Mouse (Mus musculus) cerebellum, adult 9-10 months (tissue): Measurements from ENCODE around the gene Sst.
"Not testable (repeated sequence)": the region's sequence is repeated elsewhere in the genome, so short reads cannot be mapped to it uniquely, and the experiment has no call there.

ENCODE experiments used
- DNase-seq: peaks from one replicate; pipeline ENCODE4 v3.0.0; 2022

Gene Sst

GRCm38 (mm10) chr16:23890636-23891035, at the start of gene Sst:
Gene Sst (minus strand): TSS chr16:23890958.
- no peak for DNase-seq

- no peak for DNase-seq
Observed at GRCm38 (mm10) chr16:23934397-23934796, 43.6 kb upstream of the Sst start.

- DNase-seq = no peak
Observed at GRCm38 (mm10) chr16:23932294-23932693, 41.5 kb upstream of the Sst start, which contains the start of gene Rtp2. Gene Rtp2 (minus strand): TSS chr16:23932394.

GRCm38 (mm10) chr16:23931275-23931674, 40.5 kb upstream of the Sst start:
- DNase-seq = no peak

- no peak for DNase-seq
Observed at GRCm38 (mm10) chr16:23930426-23931073, 39.8 kb upstream of the Sst start.

- DNase-seq = no peak
Observed at GRCm38 (mm10) chr16:23927301-23928114, 36.8 kb upstream of the Sst start.

GRCm38 (mm10) chr16:23922906-23923305, 32.1 kb upstream of the Sst start:
- no peak for DNase-seq

GRCm38 (mm10) chr16:23921697-23922096, 30.9 kb upstream of the Sst start:
- no peak for DNase-seq

GRCm38 (mm10) chr16:23919418-23919817, 28.7 kb upstream of the Sst start:
- DNase-seq = no peak

GRCm38 (mm10) chr16:23913401-23913800, 22.6 kb upstream of the Sst start:
- DNase-seq = no peak

GRCm38 (mm10) chr16:23912741-23913140, 22.0 kb upstream of the Sst start:
- DNase-seq = no peak

GRCm38 (mm10) chr16:23909015-23909354, 18.2 kb upstream of the Sst start:
- DNase-seq = not testable (repeated sequence)

- DNase-seq = not testable (repeated sequence)
Observed at GRCm38 (mm10) chr16:23908076-23909014, 17.6 kb upstream of the Sst start.

- not testable (repeated sequence) for DNase-seq
Observed at GRCm38 (mm10) chr16:23906586-23906985, 15.8 kb upstream of the Sst start.

- DNase-seq = no peak
Observed at GRCm38 (mm10) chr16:23901411-23901810, 10.7 kb upstream of the Sst start.

GRCm38 (mm10) chr16:23900061-23900460, 9.3 kb upstream of the Sst start:
- no peak for DNase-seq

GRCm38 (mm10) chr16:23898840-23899239, 8.1 kb upstream of the Sst start:
- DNase-seq = peak; percentile 76

GRCm38 (mm10) chr16:23897984-23898586, 7.3 kb upstream of the Sst start:
- DNase-seq = peak; percentile 59

GRCm38 (mm10) chr16:23897486-23897885, 6.7 kb upstream of the Sst start:
- no peak for DNase-seq

GRCm38 (mm10) chr16:23895135-23895534, 4.4 kb upstream of the Sst start:
- no peak for DNase-seq

- DNase-seq = no peak
Observed at GRCm38 (mm10) chr16:23890151-23890550, 607 bp downstream of the Sst start.

GRCm38 (mm10) chr16:23887910-23888579, 2.7 kb downstream of the Sst start:
- no peak for DNase-seq
